Mouse (Mus musculus) heart, embryonic 11.5 days (tissue): Measurements from ENCODE around the gene Gm17087. TPM values are rescaled to one million over a fixed set of nuclear protein-coding genes. Genes with fewer than 3 reads are reported as not detected.

Experiments
- ATAC-seq: fragments of 200-750 bp; cut with Nextera tagmentation; replicated peaks from 2 replicates; pipeline ENCODE4 v1.8.0; 2017; ENCODE audit warnings: moderate library complexity; ENCODE audit not compliant: insufficient number of reproducible peaks, low FRiP score, low TSS enrichment
- H3K27ac ChIP-seq: fragments of 300-500 bp; sonication (generic); 2 replicates; pipeline ENCODE4 v1.5.1; 2014; ENCODE audit warnings: mild to moderate bottlenecking, low read depth, low read length
- H3K27me3 ChIP-seq: fragments of 300-500 bp; sonication (generic); 2 replicates; pipeline ENCODE4 v1.6.1; 2014; ENCODE audit warnings: mild to moderate bottlenecking, low read length, mixed read lengths; ENCODE audit not compliant: control insufficient read depth, insufficient read depth
- H3K36me3 ChIP-seq: fragments of 300-500 bp; sonication (generic); 2 replicates; pipeline ENCODE4 v1.6.1; 2014; ENCODE audit warnings: mild to moderate bottlenecking, low read length, moderate library complexity, mixed read lengths; ENCODE audit not compliant: control insufficient read depth, insufficient read depth
- H3K4me1 ChIP-seq: fragments of 300-500 bp; sonication (generic); 2 replicates; pipeline ENCODE4 v1.6.1; 2014; ENCODE audit warnings: low read length; ENCODE audit not compliant: control insufficient read depth, insufficient read depth
- H3K4me2 ChIP-seq: fragments of 300-500 bp; sonication (generic); 2 replicates; pipeline ENCODE4 v1.6.1; 2014; ENCODE audit warnings: mild to moderate bottlenecking, moderate library complexity
- H3K4me3 ChIP-seq: fragments of 300-500 bp; sonication (generic); 2 replicates; pipeline ENCODE4 v1.5.1; 2014; ENCODE audit warnings: low read depth, low read length
- H3K9ac ChIP-seq: fragments of 300-500 bp; sonication (generic); 2 replicates; pipeline ENCODE4 v1.6.1; 2014; ENCODE audit warnings: mild to moderate bottlenecking, low read depth, low read length, moderate library complexity
- H3K9me3 ChIP-seq: fragments of 300-500 bp; sonication (generic); replicated peaks from 2 replicates; pipeline ENCODE4 v1.6.1; 2016; ENCODE audit warnings: low read length; ENCODE audit not compliant: control insufficient read depth
- WGBS: fragments of 180-500 bp; shearing (Covaris S2); extraction: QIAGEN DNeasy Blood & Tissue Kit; methylation state at CpG from one replicate; pipeline ENCODE4 v1.1.7; 2014; ENCODE audit not compliant: insufficient replicate concordance; 5-methylcytosine and 5-hydroxymethylcytosine counted together
- polyA plus RNA-seq: library from polyadenylated mRNA; unstranded; fragments of >200 nt; fragmentation: Nextera tagmentation; extraction: Ambion mirVana; gene quantifications from 2 replicates; pipeline ENCODE4 v1.2.1, GENCODE M21; 2014

Gm17087 gene
- polyA plus RNA-seq: not detected in 2 replicates

- ATAC-seq: no peak
- WGBS: 87% methylated on average over 6 of the region's 6 CpGs
- Histone ChIP-seq H3K9me3 (no peaks in the 10 kb centered on the region), H3K4me2 (no peak within 1 kb of the TSS), H3K4me3 (no peak within 1 kb of the TSS), H3K27ac (no peak within 1 kb of the TSS), H3K27me3 (no peaks in the 10 kb centered on the region), H3K9ac (no peak within 1 kb of the TSS), H3K36me3 (no peaks in the 10 kb centered on the region), H3K4me1 (no peaks in the 10 kb centered on the region)
These were observed at the start of gene Gm17087 for GRCm38 (mm10) chr17:8566850-8567249. Gene Gm17087, minus strand, starts transcription at chr17:8566950.

GRCm38 (mm10) chr17:8613882-8614551, 47.3 kb upstream of the Gm17087 start:
- Histone ChIP-seq H3K4me3 (no peak overlapping the region), H3K27me3 (peaks cover 2% of the 10 kb centered on the region; the same call in 1 of the 2 replicates), H3K4me1 (no peaks in the 10 kb centered on the region), H3K9ac (no peak overlapping the region), H3K9me3 (no peaks in the 10 kb centered on the region), H3K4me2 (no peak overlapping the region), H3K27ac (no peak overlapping the region), H3K36me3 (no peaks in the 10 kb centered on the region)
- WGBS: 36% methylated on average over 7 of the region's 7 CpGs
- ATAC-seq: no peak

GRCm38 (mm10) chr17:8611916-8612315, 45.2 kb upstream of the Gm17087 start:
- H3K27ac ChIP-seq: no peak overlapping the region

GRCm38 (mm10) chr17:8606695-8607094, 39.9 kb upstream of the Gm17087 start:
- Histone ChIP-seq H3K9me3 (no peaks in the 10 kb centered on the region), H3K4me2 (no peak overlapping the region), H3K9ac (no peak overlapping the region), H3K36me3 (no peaks in the 10 kb centered on the region), H3K27ac (no peak overlapping the region), H3K4me1 (no peaks in the 10 kb centered on the region), H3K4me3 (no peak overlapping the region), H3K27me3 (peaks cover 2% of the 10 kb centered on the region)
- ATAC-seq: no peak
- 68% methylated on average over 3 of the region's 3 CpGs for WGBS

More at GRCm38 (mm10) chr17:8611916-8612315, 45.2 kb upstream of the Gm17087 start:
- H3K9me3 ChIP-seq: no peaks in the 10 kb centered on the region
- WGBS: 72% methylated on average over 4 of the region's 4 CpGs
- peaks cover 2% of the 10 kb centered on the region; the same call in 1 of the 2 replicates for H3K27me3 ChIP-seq
- ATAC-seq: no peak
- H3K4me3 ChIP-seq: no peak overlapping the region
- no peaks in the 10 kb centered on the region for H3K4me1 ChIP-seq
- no peak overlapping the region for H3K9ac ChIP-seq
- H3K4me2 ChIP-seq: no peak overlapping the region
- no peaks in the 10 kb centered on the region for H3K36me3 ChIP-seq

GRCm38 (mm10) chr17:8605921-8606320, 39.2 kb upstream of the Gm17087 start:
- Histone ChIP-seq H3K4me1 (no peaks in the 10 kb centered on the region), H3K9ac (no peak overlapping the region), H3K4me2 (no peak overlapping the region), H3K36me3 (no peaks in the 10 kb centered on the region), H3K4me3 (no peak overlapping the region), H3K9me3 (no peaks in the 10 kb centered on the region), H3K27me3 (peaks cover 2% of the 10 kb centered on the region), H3K27ac (no peak overlapping the region)
- ATAC-seq: no peak
- WGBS: 77% methylated on average over 5 of the region's 5 CpGs

DNA sequence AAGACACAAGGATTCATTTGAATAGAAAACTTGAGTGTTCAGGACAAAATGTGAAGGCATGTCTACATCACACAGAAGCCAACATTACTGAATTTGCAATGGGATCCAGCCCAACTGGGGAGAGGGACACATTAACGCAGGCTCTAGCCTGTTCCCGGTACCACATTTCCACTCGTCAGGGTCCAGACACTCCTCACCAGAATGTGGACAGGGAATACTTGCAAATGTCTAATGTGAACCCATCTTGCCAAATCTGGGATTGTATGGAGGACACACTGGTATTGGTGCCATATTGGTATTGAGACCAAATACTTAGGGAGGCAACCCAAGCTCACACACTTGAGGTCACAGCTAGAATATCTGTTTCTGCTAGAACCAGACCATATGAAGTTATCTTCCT, 36.2 kb upstream of the Gm17087 start:
- H3K36me3 ChIP-seq: no peaks in the 10 kb centered on the region
- no peak overlapping the region for H3K9ac ChIP-seq
- H3K4me3 ChIP-seq: no peak overlapping the region
- no peak overlapping the region for H3K4me2 ChIP-seq
- H3K9me3 ChIP-seq: no peaks in the 10 kb centered on the region
- no peak for ATAC-seq
- H3K4me1 ChIP-seq: no peaks in the 10 kb centered on the region
- 85% methylated on average over 3 of the region's 3 CpGs for WGBS
- no peak overlapping the region for H3K27ac ChIP-seq
- H3K27me3 ChIP-seq: peaks cover 8% of the 10 kb centered on the region; the same call in 1 of the 2 replicates

GRCm38 (mm10) chr17:8597790-8598189, 31.0 kb upstream of the Gm17087 start:
- Histone ChIP-seq H3K27ac (no peak overlapping the region), H3K9me3 (no peaks in the 10 kb centered on the region; the same call in 1 of the 2 replicates), H3K4me1 (no peaks in the 10 kb centered on the region), H3K27me3 (peaks cover 16% of the 10 kb centered on the region), H3K9ac (no peak overlapping the region), H3K36me3 (no peaks in the 10 kb centered on the region), H3K4me2 (no peak overlapping the region), H3K4me3 (no peak overlapping the region)
- 0 out of 2 replicates have a peak, but pooled peaks have one; percentile 22 for ATAC-seq
- WGBS: 11% methylated on average over 7 of the region's 7 CpGs

DNA sequence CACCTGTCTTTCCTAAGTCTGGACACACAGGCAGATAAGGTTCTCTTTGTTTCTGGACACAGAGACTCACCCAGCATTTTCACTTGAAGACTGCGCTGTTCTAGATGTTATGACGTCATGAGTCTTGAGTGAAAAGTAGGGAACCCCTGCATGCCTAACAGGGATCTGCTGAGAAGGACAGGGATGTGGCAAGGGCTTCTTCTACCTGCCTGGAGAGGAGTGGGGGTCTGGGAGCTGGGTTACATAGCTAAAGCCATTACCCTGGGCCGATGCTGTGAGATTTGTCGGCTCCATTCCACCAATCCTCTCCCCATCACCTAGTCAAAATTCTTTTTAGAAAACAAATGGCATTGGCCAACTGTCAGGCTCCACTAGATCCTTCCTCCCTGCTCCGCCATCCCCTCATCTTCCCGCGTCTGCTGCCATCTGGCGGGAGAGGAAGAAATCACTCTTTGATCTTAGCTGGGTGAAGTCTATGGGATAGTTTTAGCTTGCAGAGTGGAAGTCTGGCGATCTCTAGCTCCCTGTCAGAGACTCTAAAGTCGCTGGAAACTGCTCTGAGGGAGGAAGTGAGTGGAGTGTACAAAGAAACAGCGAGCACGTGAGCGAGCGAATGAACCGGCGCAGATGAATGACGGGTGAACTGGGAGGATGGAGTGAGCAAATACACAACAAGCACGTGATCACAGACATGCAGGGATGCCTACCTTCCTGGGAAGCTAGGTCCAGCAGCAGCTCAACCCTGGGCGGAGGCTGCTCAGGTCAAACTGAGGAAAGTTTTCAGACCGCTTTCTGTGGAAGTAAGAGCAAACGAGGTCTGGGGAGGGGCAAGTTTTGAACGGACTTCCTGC, 25.9 kb upstream of the Gm17087 start:
- 17% methylated on average over 22 of the region's 22 CpGs for WGBS
- no peak overlapping the region for H3K9ac ChIP-seq

More for the DNA sequence above, 25.9 kb upstream of the Gm17087 start:
- Histone ChIP-seq H3K4me3 (no peak overlapping the region), H3K36me3 (no peaks in the 10 kb centered on the region), H3K27me3 (peaks cover 22% of the 10 kb centered on the region), H3K27ac (no peak overlapping the region), H3K4me2 (peak overlapping the region; percentile 44), H3K9me3 (no peaks in the 10 kb centered on the region; the same call in 1 of the 2 replicates), H3K4me1 (no peaks in the 10 kb centered on the region)
- no peak for ATAC-seq
